Mouse (Mus musculus) gonadal fat pad, adult 2 months (tissue): ENCODE data around the gene Elf1. TPM values are rescaled to one million over a fixed set of nuclear protein-coding genes. Genes with fewer than 3 reads are reported as not detected.

Source experiments
- polyA plus RNA-seq: library from polyadenylated mRNA; depleted of rRNA; stranded (reverse); fragments of >200 nt; gene quantifications from 2 replicates; pipeline ENCODE4 v1.2.3, GENCODE M21; 2012; rRNA removed

Gene Elf1
- polyA plus RNA-seq, 1 experiment = 16.1 TPM

Other genes with a start within 250 kb of the Elf1 start
- not detected in 2 replicates for gene Zfp957, start 233.8 kb upstream of the Elf1 start, polyA plus RNA-seq
- gene Rgcc, start 179.5 kb upstream of the Elf1 start, polyA plus RNA-seq = 535 and 800 TPM in 2 replicates
- 1.7 and 3.0 TPM in 2 replicates for gene Naa16, start 90.4 kb upstream of the Elf1 start, polyA plus RNA-seq
- 2.8 and 3.2 TPM in 2 replicates for gene Mtrf1, start 83.4 kb upstream of the Elf1 start, polyA plus RNA-seq
- 5.1 and 7.0 TPM in 2 replicates for gene Kbtbd7, start 54.7 kb upstream of the Elf1 start, polyA plus RNA-seq
- 0.34 and 0.39 TPM in 2 replicates for gene Kbtbd6, start 29.4 kb upstream of the Elf1 start, polyA plus RNA-seq
- 5.3 TPM in 2 replicates for gene Wbp4, start 326 bp downstream of the Elf1 start, polyA plus RNA-seq
- gene Sugt1, start 106.5 kb downstream of the Elf1 start, polyA plus RNA-seq = 7.8 TPM in 2 replicates
- gene Cnmd, start 181.0 kb downstream of the Elf1 start, polyA plus RNA-seq = 3.6 and 5.1 TPM in 2 replicates